Mouse (Mus musculus): Measurements from ENCODE around the gene Radil.

The Radil gene

DNA sequence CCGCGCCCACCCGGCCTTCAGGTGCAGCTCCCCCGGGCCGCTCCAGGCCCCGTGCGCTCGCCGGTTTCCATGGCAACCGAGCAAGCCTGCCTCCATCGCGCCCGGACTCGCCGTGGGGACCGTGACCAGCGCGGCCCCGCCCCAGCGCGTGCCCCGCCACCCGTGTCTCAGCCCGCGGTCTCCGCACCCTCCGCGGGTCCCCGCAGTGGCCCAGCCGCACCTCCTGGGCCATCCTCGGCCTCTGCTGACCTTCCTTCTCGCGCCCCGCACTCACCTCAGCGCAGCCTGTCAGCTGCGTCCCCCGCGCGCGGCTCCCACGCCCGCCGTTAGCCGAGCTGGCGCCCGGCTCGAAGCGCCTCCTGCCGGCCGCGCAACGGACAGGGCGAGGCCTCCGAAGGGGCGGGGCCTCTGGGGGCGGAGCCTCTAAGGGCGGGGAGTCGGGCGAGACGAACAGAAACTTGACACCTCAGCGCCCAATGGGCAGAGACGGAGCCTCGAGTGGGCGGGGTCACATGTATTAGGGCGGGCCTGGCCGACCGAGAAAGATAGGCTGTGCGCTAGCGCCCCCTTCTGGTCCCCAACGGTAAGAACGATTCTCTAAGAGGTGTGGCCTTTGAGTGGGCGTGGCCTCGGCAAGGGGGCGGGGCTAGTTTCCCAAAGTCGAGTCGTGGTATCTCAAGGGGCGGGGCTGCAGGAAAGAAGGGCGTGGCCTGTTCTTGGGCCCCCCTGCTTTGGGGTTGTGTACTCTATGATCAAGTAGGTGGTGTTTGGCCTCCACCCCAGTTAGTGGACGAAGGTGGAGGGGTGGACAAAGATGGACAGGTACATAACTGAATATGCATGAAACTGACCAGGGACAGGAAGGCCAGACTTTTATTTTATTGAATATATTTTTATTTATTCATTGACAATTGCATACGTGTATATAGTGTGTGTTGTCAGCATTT is at the start of gene Radil:
TSS of gene Radil (minus strand) at position 393 of the 947 bp plus-strand sequence.
- TF ChIP-seq GATA4 (IDR thresholded peaks at IDR 0.05; ENCODE audit: insufficient replicate concordance, low read length), result no peak

DNA sequence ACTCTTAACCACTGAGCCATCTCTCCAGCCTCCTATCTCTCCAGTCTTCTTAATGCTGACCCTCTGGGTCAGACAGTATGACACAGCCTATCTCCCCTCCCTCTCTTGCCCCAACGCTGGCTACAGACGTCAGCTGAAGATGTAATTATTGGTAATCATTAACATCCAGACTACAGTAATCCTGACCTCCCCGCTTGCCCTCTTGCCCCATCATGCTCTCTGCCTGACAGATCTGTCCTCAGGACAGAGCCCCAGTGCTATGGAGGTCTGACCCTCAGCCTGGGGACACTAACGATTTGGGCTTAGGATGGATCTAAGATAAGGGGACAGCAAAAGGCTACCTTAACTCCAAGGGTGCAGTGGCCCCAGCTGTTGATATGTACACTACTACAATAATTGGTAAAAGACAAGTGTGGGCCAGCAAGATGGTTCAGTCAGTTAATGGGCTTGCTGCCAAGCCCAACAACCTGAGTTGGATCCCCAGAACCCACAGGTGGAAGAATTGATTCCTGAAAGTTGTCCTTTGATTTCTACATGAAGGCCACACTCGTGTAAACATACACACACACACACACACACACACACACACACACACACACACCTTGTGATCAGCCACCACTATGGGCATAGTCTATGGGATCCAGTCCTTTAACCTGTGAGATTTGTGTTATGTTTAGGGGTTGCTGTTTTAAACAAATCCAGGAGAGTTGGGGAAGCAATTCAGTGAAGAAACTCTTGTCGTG is 46.9 kb upstream of the Radil start:
- TF ChIP-seq GATA4 (IDR thresholded peaks at IDR 0.05; ENCODE audit: insufficient replicate concordance, low read length), result 0 out of 2 replicates have a peak, but pooled peaks have one; percentile 76

DNA sequence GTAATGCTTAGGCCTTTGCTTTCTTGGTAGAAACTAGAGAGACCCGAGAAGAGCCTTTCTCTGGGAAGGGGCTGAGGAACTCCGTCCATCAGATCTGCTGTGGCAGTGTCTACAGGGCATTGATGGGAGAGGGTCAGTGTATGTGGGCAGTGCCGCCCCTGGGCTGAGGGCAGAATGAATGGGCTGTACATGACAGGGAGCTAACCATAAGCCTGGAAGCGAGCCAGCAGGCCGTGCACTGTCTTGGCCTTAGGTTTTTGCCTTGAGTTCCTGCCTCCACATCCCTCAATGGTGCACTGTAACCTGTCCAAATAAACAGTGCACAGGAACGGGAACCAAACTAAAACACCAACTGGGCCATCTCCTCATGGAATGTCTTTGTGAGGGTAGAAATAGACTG is 45.8 kb upstream of the Radil start:
- no peak for TF ChIP-seq GATA4 (IDR thresholded peaks at IDR 0.05; ENCODE audit: insufficient replicate concordance, low read length)

DNA sequence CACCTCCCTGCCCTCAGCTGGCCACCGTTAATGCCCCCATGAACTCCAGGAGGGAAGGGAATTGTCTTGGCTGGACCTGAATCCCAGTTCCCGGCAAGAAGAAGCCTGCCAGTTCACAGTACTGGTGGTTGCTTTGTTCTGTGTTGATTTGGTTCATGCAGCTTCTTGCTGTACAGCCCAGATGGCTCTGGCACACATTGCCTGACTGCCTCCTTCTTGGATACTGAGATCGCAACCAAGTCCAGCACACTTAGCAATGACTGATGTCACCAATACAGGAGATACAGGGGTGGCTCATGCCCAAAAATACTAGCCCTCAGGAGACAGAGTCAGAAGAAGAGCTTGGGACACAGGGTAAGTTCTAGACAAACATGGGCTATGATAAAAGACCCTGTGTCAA is 44.8 kb upstream of the Radil start:
- no peak for TF ChIP-seq GATA4 (IDR thresholded peaks at IDR 0.05; ENCODE audit: insufficient replicate concordance, low read length)

DNA sequence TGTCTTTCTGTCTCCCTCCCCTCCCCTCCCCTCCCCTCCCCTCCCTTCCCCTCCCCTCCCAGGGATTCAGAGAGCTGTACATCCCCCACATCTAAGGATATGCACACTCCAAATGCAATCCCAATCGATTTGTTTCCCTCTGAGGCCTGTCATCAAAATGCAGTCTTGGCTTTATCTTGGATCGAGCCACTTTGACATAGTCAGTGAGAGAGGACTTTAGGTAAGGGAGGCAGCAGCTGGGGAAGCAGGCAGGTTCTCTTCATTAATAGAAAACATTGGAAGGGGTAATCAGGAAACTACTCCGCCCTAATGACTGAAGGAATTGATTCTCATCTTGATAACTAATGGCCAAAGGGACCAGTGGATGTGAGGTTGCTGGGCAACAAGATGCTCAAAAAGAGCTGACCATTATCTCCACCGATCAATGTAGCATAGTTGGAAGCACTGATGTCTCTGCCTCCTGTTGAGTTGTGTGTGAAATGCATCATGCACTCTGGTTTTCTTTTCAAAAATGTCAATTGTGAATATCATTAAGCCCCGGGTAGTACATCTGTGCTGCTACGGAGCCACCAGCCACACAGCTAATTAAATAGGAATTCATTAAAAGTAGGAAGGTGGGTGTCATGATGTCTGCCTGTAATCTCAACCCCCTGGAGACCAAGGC is 40.2 kb upstream of the Radil start:
- no peak for TF ChIP-seq GATA4 (IDR thresholded peaks at IDR 0.05; ENCODE audit: insufficient replicate concordance, low read length)

DNA sequence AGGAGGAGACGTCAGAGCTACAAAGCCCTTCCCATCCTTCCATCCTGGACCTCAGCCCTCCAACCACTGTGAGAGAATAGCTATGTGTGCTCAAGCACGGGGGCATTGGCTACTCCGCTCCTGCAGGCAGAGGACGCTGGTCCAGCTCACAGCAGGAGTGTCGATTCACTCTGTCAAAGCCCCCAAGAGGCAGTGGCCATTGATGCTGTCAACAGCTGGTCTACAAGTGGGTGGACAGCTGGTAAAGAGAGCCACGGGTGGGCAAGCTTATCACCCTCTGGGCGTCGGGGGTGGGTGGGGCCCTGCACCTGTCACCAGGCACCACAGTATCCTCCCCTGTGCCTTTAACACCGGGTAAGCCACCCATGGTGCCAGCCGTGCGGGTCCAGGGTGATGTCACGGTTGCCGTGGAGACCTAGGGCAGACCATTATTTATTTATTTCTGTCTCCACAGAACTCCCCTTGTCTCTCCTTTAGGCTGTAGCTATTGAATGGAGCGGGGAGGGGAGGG is 32.8 kb upstream of the Radil start:
- TF ChIP-seq GATA4 (IDR thresholded peaks at IDR 0.05; ENCODE audit: insufficient replicate concordance, low read length), result no peak

DNA sequence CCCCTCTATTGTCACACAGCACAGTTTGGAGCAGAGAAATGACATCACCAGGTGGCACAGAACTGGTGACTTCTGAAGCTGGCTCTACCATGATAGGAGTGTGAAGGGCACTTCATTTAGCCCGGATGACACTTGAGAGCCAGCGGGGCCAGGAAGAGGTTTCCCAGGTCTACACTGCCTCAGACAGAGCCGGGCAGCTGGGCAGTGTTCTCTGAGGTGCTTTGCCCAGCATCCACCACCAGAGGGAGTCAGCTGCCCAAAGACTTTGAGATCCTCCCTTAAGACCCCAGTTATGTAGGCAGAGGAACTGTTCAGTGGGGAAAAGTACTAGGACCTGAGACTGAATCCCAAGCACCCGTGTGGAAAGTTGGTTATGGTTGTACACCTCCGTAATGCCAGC is 30.6 kb upstream of the Radil start:
- TF ChIP-seq GATA4 (IDR thresholded peaks at IDR 0.05; ENCODE audit: insufficient replicate concordance, low read length), result no peak

DNA sequence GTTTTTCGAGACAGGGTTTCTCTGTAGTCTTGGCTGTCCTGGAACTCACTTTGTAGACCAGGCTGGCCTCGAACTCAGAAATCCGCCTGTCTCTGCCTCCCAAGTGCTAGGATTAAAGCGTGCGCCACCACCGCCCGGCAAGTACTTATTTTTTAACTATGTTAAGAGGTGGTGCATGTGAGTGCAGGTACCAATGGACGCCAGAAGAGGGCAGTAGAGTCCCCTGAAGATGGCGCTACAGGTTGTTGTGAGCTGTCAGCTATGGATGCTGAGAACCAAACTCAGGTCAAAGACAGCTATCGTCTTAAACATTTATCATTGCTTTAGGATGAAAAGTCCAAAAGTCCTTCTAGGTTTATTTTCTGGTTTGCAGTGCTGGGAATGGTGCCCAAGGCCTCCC is 27.3 kb upstream of the Radil start:
- TF ChIP-seq GATA4 (IDR thresholded peaks at IDR 0.05; ENCODE audit: insufficient replicate concordance, low read length), result no peak

DNA sequence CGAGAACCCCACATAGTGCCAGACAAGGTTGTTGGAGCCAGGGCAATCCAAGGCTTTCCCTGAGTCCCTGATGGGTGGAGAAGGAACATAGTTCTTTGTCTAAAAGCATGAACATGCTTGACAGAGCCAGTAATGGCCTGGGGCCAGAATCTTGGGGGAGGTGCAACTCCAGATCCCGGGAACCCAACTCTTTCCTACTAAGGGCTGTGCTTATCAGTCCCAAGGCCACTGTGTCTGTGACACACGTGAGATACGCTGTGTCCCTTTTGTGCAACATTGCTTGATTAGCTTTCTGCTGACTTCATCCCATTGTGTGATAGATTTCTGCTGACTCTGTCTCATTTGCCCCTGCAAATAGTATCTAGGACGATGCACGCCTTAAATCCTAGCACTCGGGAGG is 25.9 kb upstream of the Radil start:
- no peak for TF ChIP-seq GATA4 (IDR thresholded peaks at IDR 0.05; ENCODE audit: insufficient replicate concordance, low read length)

DNA sequence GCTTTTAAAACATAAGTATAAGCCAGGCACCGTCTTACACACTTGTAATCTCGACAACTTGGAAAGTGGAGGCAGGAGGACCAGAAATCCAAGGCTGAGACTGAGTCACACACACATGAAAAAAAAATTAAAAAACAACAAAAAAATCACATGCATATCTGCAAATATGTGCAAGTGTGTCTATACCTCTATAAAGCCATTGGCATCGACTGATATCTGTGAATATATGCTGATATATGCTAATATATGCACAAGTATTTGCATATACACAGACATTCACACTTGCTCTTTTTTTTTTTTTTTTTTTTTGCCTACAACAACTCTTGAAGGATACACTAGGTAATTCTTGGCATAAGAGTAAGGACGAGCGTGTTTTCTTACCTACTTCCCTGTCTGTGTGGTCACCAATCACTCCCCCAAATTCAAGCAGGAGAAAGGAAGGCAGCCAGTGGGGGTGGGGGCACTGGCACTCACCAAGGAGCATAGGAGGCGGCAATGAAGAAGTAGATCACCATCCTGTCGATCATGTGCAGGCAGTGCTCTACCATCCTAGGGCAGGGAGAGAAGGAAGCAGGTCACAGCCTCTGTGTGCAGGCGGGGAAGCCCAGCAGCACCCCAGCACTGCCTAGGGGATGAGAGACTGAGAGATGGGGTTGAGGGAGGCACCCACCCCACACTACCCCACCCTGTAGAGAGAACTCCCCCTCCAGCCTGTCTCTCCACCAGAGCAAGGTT is 23.6 kb upstream of the Radil start:
- no peak for TF ChIP-seq GATA4 (IDR thresholded peaks at IDR 0.05; ENCODE audit: insufficient replicate concordance, low read length)

DNA sequence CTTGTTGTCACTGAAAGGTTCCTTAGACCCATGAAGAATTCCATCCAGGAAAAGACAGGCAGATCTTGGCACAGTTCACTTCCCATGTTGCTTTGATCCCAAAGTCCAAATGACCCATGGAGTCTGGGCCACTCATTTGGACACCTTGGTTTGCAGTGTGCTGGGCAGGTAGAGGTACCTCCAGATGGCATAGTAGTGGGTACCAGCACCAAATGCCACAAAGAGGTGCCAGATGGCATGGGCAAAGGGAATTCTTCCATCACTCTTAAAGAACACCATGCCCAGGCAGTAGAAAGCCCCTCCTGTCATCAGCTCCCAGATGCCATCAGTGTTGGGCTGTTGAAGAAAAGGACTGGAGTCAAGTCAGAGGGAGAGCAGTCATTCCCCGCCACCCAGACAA is 13.7 kb upstream of the Radil start:
- no peak for TF ChIP-seq GATA4 (IDR thresholded peaks at IDR 0.05; ENCODE audit: insufficient replicate concordance, low read length)

DNA sequence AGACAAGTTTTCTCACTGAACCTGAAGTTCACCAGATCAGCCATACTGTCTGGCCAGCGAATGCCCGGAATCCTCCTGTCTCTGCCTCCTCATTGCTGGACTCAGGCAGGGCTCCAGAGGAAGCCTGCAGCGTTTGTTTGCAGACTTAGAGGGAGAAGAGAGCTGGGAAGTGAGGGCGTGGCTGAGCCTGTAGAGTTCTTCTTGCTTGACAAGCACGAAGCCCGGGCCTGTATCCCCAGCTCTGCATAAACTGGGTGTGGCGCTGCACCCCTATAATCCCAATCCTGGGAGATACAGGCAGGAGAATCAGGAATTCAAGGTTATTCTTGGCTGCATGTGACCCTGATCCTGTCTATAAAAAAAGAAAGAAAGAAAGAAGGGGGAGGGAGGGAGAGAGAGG is 9.4 kb upstream of the Radil start:
- TF ChIP-seq GATA4 (IDR thresholded peaks at IDR 0.05; ENCODE audit: insufficient replicate concordance, low read length), result no peak

DNA sequence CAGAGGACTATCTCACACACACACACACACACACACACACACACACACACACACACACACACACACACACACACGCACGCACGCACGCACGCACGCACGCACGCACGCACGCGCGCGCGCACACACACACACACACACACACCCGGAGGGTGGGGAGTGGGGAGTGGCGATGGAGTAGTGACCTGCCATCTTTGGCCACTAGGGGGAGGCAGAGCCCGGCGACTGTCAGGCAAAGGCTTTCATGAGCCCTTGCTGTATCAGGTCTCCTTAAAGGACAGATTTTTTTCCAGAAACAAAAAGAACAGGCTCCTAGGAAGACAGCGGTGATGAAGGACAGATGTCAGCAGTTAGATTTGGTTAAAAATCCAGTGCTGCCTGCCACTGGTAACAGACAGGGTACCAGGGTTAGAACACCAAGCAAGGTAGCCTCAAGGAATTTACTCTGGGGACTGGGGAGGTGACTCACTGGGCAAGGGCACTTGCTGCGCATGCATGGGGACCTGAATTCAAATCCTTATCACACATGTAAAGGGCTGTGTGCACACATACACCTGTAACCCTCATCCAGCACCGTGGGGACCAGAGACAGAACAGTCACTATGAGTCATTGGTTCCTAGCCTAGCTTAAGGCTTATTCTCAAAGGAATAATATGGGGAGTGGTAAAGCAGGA is 6.6 kb upstream of the Radil start:
- no peak for TF ChIP-seq GATA4 (IDR thresholded peaks at IDR 0.05; ENCODE audit: insufficient replicate concordance, low read length)

DNA sequence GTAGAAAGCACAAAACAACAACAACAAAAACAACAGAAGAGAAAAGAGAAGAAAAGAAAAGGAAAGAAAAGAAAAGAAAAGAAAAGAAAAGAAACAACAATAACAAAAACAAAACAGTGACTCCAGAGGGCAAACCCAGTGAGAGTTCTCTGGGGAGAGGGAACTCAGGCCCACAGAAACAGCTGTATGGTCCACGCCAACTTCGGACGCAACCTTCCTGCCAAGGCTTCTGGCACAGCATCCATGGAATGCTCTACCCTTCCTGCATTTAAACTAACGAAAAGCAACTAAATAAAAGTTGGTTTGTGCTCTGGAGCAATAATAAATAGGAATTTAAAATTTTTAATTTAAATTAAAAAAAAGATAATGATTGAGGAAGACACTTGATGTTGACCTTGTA is 5.8 kb upstream of the Radil start:
- TF ChIP-seq GATA4 (IDR thresholded peaks at IDR 0.05; ENCODE audit: insufficient replicate concordance, low read length), result no peak
